Mouse (Mus musculus) neural tube, embryonic 11.5 days (tissue): ENCODE data around the gene Swap70. TPM values are rescaled to one million over a fixed set of nuclear protein-coding genes. Genes with fewer than 3 reads are reported as not detected.

Experiments
- ATAC-seq: fragments of 200-750 bp; cut with Nextera tagmentation; 2 replicates; pipeline ENCODE4 v1.8.0; 2017; ENCODE audit warnings: moderate number of reproducible peaks, mild to moderate bottlenecking, moderate TSS enrichment, moderate library complexity; ENCODE audit not compliant: insufficient read depth, low FRiP score, low TSS enrichment
- DNase-seq: peaks from one replicate; pipeline ENCODE4 v3.0.0-alpha.2; 2015; ENCODE audit warnings: low spot score
- H3K27ac ChIP-seq: fragments of 300-500 bp; sonication (generic); 2 replicates; pipeline ENCODE4 v1.5.1; 2014; ENCODE audit warnings: low read depth, mild to moderate bottlenecking, low read length
- H3K27me3 ChIP-seq: fragments of 300-500 bp; sonication (generic); 2 replicates; pipeline ENCODE4 v1.6.1; 2014; ENCODE audit warnings: mild to moderate bottlenecking, low read length, mixed read lengths; ENCODE audit not compliant: control insufficient read depth, insufficient read depth
- H3K36me3 ChIP-seq: fragments of 300-500 bp; sonication (generic); 2 replicates; pipeline ENCODE4 v1.6.1; 2014; ENCODE audit warnings: mild to moderate bottlenecking, low read length, moderate library complexity, mixed read lengths; ENCODE audit not compliant: control insufficient read depth, insufficient read depth
- H3K4me1 ChIP-seq: fragments of 300-500 bp; sonication (generic); 2 replicates; pipeline ENCODE4 v1.6.1; 2014; ENCODE audit warnings: low read length, mixed read lengths; ENCODE audit not compliant: control insufficient read depth, insufficient read depth
- H3K4me2 ChIP-seq: fragments of 300-500 bp; sonication (generic); 2 replicates; pipeline ENCODE4 v1.6.1; 2014; ENCODE audit warnings: low read depth, mild to moderate bottlenecking, moderate library complexity
- H3K4me3 ChIP-seq: fragments of 300-500 bp; sonication (generic); 2 replicates; pipeline ENCODE4 v1.5.1; 2014; ENCODE audit warnings: low read depth, low read length
- H3K9ac ChIP-seq: fragments of 300-500 bp; sonication (generic); 2 replicates; pipeline ENCODE4 v1.6.1; 2014; ENCODE audit warnings: mild to moderate bottlenecking, low read length
- H3K9me3 ChIP-seq: fragments of 300-500 bp; sonication (generic); 2 replicates; pipeline ENCODE4 v1.6.1; 2016; ENCODE audit warnings: low read length; ENCODE audit not compliant: control insufficient read depth
- WGBS: fragments of 180-500 bp; shearing (Covaris S2); extraction: QIAGEN DNeasy Blood & Tissue Kit; methylation state at CpG from one replicate; pipeline ENCODE4 v1.1.7; 2014; 5-methylcytosine and 5-hydroxymethylcytosine counted together
- polyA plus RNA-seq: library from polyadenylated mRNA; unstranded; fragments of >200 nt; fragmentation: Nextera tagmentation; extraction: Ambion mirVana; gene quantifications from 2 replicates; pipeline ENCODE4 v1.2.1, GENCODE M21; 2014

Gene Swap70
- polyA plus RNA-seq, 1 experiment from 2014 or later, result 19.6 TPM

GRCm38 (mm10) chr7:110204208-110204607 lies 17.3 kb upstream of the Swap70 start:
- no peaks in the 10 kb centered on the region for H3K27me3 ChIP-seq
- H3K36me3 ChIP-seq, result no peaks in the 10 kb centered on the region
- no peaks in the 10 kb centered on the region for H3K4me1 ChIP-seq
- no peak overlapping the region for H3K4me2 ChIP-seq
- H3K4me3 ChIP-seq, result no peak overlapping the region
- H3K27ac ChIP-seq, result no peak overlapping the region
- no peak for ATAC-seq
- no peak for DNase-seq
- no peaks in the 10 kb centered on the region for H3K9me3 ChIP-seq
- H3K9ac ChIP-seq, result no peak overlapping the region
- 91% methylated on average over 4 of the region's 4 CpGs for WGBS

DNA sequence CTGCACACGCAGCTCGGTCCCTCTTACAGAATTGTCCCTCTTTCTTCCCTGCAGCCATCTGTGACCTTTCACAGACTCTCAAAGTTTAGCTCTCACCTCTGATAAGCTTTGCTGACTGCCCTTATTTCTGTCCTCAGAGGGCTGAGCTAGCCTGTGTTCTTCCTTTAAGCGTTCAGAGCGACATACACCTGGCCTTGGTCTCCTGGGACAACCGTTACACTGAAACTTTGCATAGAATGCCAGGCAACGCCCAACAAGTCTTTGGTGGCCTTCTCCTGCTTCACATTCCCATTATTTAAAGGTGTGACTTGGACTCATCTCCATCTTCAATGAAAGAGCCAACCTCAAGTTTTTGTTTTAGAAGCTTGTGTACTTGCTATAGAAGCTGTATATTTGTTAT lies 13.2 kb upstream of the Swap70 start:
- H3K27ac ChIP-seq, result no peak overlapping the region
- DNase-seq, result no peak
- H3K4me2 ChIP-seq, result no peak overlapping the region
- ATAC-seq, result no peak
- no peaks in the 10 kb centered on the region for H3K4me1 ChIP-seq
- no peaks in the 10 kb centered on the region for H3K36me3 ChIP-seq
- WGBS, result 93% methylated on average over 6 of the region's 6 CpGs
- no peak overlapping the region for H3K4me3 ChIP-seq
- no peaks in the 10 kb centered on the region for H3K9me3 ChIP-seq
- H3K27me3 ChIP-seq, result no peaks in the 10 kb centered on the region
- no peak overlapping the region for H3K9ac ChIP-seq

GRCm38 (mm10) chr7:110209422-110209821 lies 12.1 kb upstream of the Swap70 start:
- Histone ChIP-seq H3K9ac (no peak overlapping the region), H3K4me2 (no peak overlapping the region), H3K4me1 (no peaks in the 10 kb centered on the region), H3K36me3 (no peaks in the 10 kb centered on the region), H3K27me3 (no peaks in the 10 kb centered on the region), H3K4me3 (no peak overlapping the region), H3K27ac (no peak overlapping the region), H3K9me3 (no peaks in the 10 kb centered on the region)
- DNase-seq (no peak), ATAC-seq (no peak)
- 87% methylated on average over 6 of the region's 6 CpGs for WGBS

DNA sequence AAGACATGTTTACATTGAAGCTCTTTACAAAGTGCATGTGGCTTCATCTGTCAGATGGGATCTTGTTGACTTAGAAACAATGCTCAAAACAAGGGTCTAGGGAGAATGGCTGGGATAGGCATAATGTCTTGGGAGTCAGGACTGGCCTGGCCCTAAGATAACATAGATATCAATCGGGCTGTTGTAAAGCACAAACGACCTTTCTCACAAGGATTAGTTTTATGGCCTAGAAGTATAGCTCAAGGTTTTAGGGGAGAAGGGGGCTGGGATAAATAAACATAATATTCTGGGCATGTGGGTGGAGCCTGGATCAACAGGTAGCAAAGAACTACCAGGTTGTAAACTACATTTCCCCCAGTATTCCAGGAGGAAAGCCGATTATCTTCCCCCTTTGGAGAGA lies 10.5 kb upstream of the Swap70 start:
- 79% methylated on average over 3 of the region's 3 CpGs for WGBS
- Histone ChIP-seq H3K4me1 (no peaks in the 10 kb centered on the region), H3K27ac (no peak overlapping the region), H3K27me3 (no peaks in the 10 kb centered on the region), H3K36me3 (no peaks in the 10 kb centered on the region), H3K4me3 (no peak overlapping the region), H3K9me3 (no peaks in the 10 kb centered on the region), H3K9ac (no peak overlapping the region), H3K4me2 (no peak overlapping the region)
- no peak for ATAC-seq
- DNase-seq, result no peak

GRCm38 (mm10) chr7:110214882-110215281 lies 6.6 kb upstream of the Swap70 start:
- WGBS, result 80% methylated on average over 3 of the region's 3 CpGs
- Histone ChIP-seq H3K27ac (no peak overlapping the region), H3K27me3 (no peaks in the 10 kb centered on the region), H3K36me3 (no peaks in the 10 kb centered on the region), H3K4me3 (no peak overlapping the region), H3K4me2 (no peak overlapping the region), H3K9ac (no peak overlapping the region), H3K9me3 (no peaks in the 10 kb centered on the region), H3K4me1 (no peaks in the 10 kb centered on the region)
- ATAC-seq (no peak), DNase-seq (no peak)

DNA sequence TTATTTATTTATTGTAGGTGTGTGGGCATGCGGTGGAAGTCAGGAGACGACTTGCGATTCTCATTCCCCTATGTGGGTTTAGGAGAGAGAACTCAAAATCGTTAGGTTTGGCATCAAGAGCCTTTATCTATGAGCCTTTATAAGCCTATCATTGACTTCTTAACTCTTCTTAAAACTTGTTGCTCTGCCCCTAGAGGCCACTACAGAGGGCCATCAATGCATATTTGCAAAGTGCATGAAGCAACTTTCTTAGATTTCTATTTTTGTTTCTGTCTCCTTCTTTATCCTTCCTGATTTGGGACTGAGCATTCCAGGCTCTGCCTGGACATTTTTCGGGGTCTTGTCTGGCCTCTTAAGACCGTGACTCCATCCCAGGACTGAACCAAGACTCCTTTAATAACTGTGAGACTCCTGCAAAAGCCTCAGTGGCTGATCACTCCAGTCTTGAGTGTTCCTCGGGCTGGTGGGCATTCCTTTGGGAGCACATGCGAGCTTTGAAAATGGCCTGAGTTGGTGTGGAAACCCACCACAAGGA lies 393 bp upstream of the Swap70 start:
- DNase-seq (no peak), ATAC-seq (peak; percentile 11; the same call in 1 of the 2 replicates)
- H3K36me3 ChIP-seq, result no peaks in the 10 kb centered on the region
- H3K4me1 ChIP-seq, result 0 out of 2 replicates have a peak, but pooled peaks cover 3% of the 10 kb centered on the region
- H3K9me3 ChIP-seq, result no peaks in the 10 kb centered on the region
- H3K4me2 ChIP-seq, result peak overlapping the region; percentile 83
- WGBS, result 25% methylated on average over 8 of the region's 8 CpGs
- no peak overlapping the region for H3K27ac ChIP-seq
- peak overlapping the region; percentile 90 for H3K9ac ChIP-seq
- peak overlapping the region; percentile 79 for H3K4me3 ChIP-seq
- H3K27me3 ChIP-seq, result no peaks in the 10 kb centered on the region

DNA sequence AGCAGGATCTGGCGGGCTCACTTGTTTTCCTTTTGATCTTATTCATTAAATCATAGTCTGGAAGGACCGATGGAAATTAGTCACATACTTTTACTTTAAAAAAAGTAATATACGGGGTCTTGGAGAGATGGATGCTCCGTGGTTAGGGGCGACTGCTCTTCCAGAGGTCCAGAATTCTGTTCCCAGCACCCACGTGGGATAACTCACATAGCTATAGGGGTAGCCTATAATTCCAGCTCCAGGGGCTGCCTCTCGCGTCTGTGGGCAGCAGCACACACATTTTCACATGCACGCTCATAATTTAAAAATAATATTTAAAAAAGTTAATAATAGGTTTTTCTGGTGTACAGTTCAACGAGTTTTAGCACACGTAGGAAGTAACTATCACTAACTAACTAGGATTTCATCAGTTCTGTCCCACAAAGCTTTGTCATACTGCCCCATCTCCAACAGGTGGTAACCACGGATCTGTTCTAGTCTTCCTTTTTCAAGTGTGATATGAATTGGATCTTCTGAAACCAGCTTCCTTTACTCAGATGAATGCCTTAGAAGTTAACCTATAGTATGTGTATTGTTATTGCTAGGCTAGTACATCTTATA lies 1.2 kb downstream of the Swap70 start:
- no peaks in the 10 kb centered on the region for H3K27me3 ChIP-seq
- no peak overlapping the region for H3K9ac ChIP-seq
- H3K36me3 ChIP-seq, result no peaks in the 10 kb centered on the region
- no peak overlapping the region for H3K27ac ChIP-seq
- peak overlapping the region; percentile 83 for H3K4me2 ChIP-seq
- peak; percentile 13 for DNase-seq
- no peaks in the 10 kb centered on the region for H3K9me3 ChIP-seq
- H3K4me1 ChIP-seq, result 0 out of 2 replicates have a peak, but pooled peaks cover 3% of the 10 kb centered on the region
- ATAC-seq, result no peak
- WGBS, result 20% methylated on average over 12 of the region's 12 CpGs
- H3K4me3 ChIP-seq, result peak overlapping the region; percentile 79

DNA sequence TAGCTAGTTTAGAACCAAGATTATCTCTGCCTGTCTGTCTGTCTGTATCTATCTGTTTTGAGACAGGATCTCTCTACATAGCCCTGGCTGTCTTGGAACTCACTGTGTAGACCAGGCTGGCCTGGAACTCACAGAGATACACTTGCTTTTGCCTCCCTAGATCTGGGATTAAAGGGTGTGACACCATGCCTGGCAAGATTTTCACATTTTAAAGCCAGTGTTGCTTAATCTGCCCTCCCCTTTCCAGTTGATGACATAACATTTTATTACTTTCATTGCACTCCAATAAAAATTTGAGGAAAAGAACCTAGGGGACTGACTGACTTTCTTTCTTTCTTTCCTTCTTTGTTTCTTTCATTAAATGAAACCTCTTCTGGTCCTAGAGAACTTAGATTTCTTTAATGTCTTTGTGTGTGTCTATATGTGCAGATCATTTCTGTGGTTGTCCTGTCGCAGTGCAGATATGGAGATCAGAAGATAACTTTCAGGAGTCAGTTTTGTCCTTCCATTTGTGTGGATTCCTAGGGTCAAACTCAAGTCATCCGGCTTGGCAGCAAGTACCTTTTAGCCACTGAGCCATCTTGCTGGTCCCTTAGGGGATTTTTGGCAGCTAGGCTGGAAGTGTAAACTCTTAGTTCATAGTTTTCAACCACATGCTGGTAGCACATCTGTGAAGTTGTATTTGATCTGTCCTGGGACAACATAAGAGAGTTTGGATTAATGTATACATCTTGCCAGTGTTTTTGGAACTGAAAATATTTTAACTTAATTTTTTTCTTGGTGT lies 2.4 kb downstream of the Swap70 start:
- Histone ChIP-seq H3K36me3 (no peaks in the 10 kb centered on the region), H3K9me3 (no peaks in the 10 kb centered on the region), H3K4me2 (no peak overlapping the region), H3K4me1 (0 out of 2 replicates have a peak, but pooled peaks cover 3% of the 10 kb centered on the region), H3K9ac (no peak overlapping the region), H3K27me3 (no peaks in the 10 kb centered on the region), H3K4me3 (no peak overlapping the region), H3K27ac (no peak overlapping the region)
- ATAC-seq (no peak), DNase-seq (no peak)
- whole genome bisulfite sequencing, result 77% methylated on average over 2 of the region's 2 CpGs

DNA sequence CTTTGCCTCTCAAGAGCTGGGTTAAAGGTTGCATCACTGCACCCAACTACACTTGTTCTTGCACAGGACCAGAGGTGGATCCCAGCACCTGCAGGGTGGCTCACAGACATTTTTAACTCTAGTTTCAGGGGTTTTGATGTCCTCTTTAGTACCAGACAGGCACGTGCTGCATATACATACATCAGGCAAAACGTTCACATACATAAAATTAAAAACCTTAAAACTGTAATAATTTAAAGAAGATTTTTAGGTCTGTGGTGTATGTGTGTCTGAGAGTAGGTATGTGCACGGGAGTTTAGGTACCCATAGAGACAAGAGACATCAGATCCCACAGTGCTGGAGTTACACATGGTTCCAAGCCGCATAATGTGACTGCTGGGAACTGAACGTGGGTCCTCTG lies 5.0 kb downstream of the Swap70 start:
- no peak for DNase-seq
- Histone ChIP-seq H3K27ac (no peak overlapping the region), H3K4me2 (no peak overlapping the region), H3K36me3 (no peaks in the 10 kb centered on the region), H3K9ac (no peak overlapping the region), H3K4me3 (no peak overlapping the region), H3K4me1 (0 out of 2 replicates have a peak, but pooled peaks cover 3% of the 10 kb centered on the region), H3K27me3 (no peaks in the 10 kb centered on the region), H3K9me3 (no peaks in the 10 kb centered on the region)
- 92% methylated on average over 5 of the region's 5 CpGs for WGBS
- no peak for ATAC-seq
